Mouse (Mus musculus): ENCODE measurements around the gene Dusp5. TPM values are rescaled to one million over a fixed set of nuclear protein-coding genes. Genes with fewer than 3 reads are reported as not detected.

Gene Dusp5
- not detected in 2 replicates for polyA plus RNA-seq (2012)

GRCm38 (mm10) chr19:53528752-53529454 lies at the start of gene Dusp5:
TSS of gene Dusp5 (plus strand) at chr19:53529109.
- no peak for TF ChIP-seq GATA1 (IDR thresholded peaks at IDR 0.05; ENCODE audit: low read length)

- no peak for TF ChIP-seq GATA1 (IDR thresholded peaks at IDR 0.05; ENCODE audit: low read length)
Measured at GRCm38 (mm10) chr19:53479590-53479989, 49.3 kb upstream of the Dusp5 start.

GRCm38 (mm10) chr19:53482093-53482492 lies 46.8 kb upstream of the Dusp5 start:
- TF ChIP-seq GATA1 (IDR thresholded peaks at IDR 0.05; ENCODE audit: low read length), result no peak

- no peak for TF ChIP-seq GATA1 (IDR thresholded peaks at IDR 0.05; ENCODE audit: low read length)
Measured at GRCm38 (mm10) chr19:53482527-53482926, 46.4 kb upstream of the Dusp5 start.

- TF ChIP-seq GATA1 (IDR thresholded peaks at IDR 0.05; ENCODE audit: low read length), result no peak
Measured at GRCm38 (mm10) chr19:53483984-53484383, 44.9 kb upstream of the Dusp5 start.

- TF ChIP-seq GATA1 (IDR thresholded peaks at IDR 0.05; ENCODE audit: low read length), result no peak
Measured at GRCm38 (mm10) chr19:53484918-53485317, 44.0 kb upstream of the Dusp5 start.

GRCm38 (mm10) chr19:53489187-53489586 lies 39.7 kb upstream of the Dusp5 start:
- no peak for TF ChIP-seq GATA1 (IDR thresholded peaks at IDR 0.05; ENCODE audit: low read length)

- no peak for TF ChIP-seq GATA1 (IDR thresholded peaks at IDR 0.05; ENCODE audit: low read length)
Measured at GRCm38 (mm10) chr19:53489910-53490309, 39.0 kb upstream of the Dusp5 start.

GRCm38 (mm10) chr19:53490898-53491297 lies 38.0 kb upstream of the Dusp5 start:
- no peak for TF ChIP-seq GATA1 (IDR thresholded peaks at IDR 0.05; ENCODE audit: low read length)

- TF ChIP-seq GATA1 (IDR thresholded peaks at IDR 0.05; ENCODE audit: low read length), result no peak
Measured at GRCm38 (mm10) chr19:53492528-53492927, 36.4 kb upstream of the Dusp5 start.

GRCm38 (mm10) chr19:53493866-53494265 lies 35.0 kb upstream of the Dusp5 start:
- TF ChIP-seq GATA1 (IDR thresholded peaks at IDR 0.05; ENCODE audit: low read length), result no peak

- TF ChIP-seq GATA1 (IDR thresholded peaks at IDR 0.05; ENCODE audit: low read length), result no peak
Measured at GRCm38 (mm10) chr19:53497910-53498309, 31.0 kb upstream of the Dusp5 start.

- no peak for TF ChIP-seq GATA1 (IDR thresholded peaks at IDR 0.05; ENCODE audit: low read length)
Measured at GRCm38 (mm10) chr19:53499049-53499448, 29.9 kb upstream of the Dusp5 start.

- TF ChIP-seq GATA1 (IDR thresholded peaks at IDR 0.05; ENCODE audit: low read length), result no peak
Measured at GRCm38 (mm10) chr19:53499451-53499940, 29.4 kb upstream of the Dusp5 start.

GRCm38 (mm10) chr19:53500298-53501006 lies 28.5 kb upstream of the Dusp5 start:
- no peak for TF ChIP-seq GATA1 (IDR thresholded peaks at IDR 0.05; ENCODE audit: low read length)

GRCm38 (mm10) chr19:53501765-53502164 lies 27.1 kb upstream of the Dusp5 start:
- no peak for TF ChIP-seq GATA1 (IDR thresholded peaks at IDR 0.05; ENCODE audit: low read length)

- TF ChIP-seq GATA1 (IDR thresholded peaks at IDR 0.05; ENCODE audit: low read length), result no peak
Measured at GRCm38 (mm10) chr19:53502891-53503371, 26.0 kb upstream of the Dusp5 start.

Measured in G1E-ER4 (cell line).